Mouse (Mus musculus): ENCODE measurements around the gene Rere.

Rere gene

GRCm38 (mm10) chr4:150351419-150352075 is 70.1 kb downstream of the Rere start:
- DNase-seq, result no peak

DNA sequence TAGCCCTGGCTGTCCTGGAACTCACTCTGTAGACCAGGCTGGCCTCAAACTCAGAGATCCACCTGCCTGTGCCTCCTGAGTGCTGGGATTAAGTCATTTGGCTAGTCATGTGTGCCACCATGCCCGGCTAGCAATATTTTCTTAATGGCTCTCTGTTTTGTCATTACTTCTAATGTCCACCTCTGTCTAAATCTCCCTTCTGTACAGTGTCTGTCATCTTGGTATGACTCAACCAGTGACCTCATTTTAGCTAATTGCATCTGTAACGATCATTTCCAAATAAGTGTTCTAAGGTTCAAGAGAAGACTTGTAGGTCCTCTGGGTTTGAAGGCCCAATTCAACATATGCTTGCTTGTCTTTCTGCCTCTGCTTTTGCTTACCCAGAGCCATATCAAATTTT is 71.3 kb downstream of the Rere start:
- no peak for DNase-seq

DNA sequence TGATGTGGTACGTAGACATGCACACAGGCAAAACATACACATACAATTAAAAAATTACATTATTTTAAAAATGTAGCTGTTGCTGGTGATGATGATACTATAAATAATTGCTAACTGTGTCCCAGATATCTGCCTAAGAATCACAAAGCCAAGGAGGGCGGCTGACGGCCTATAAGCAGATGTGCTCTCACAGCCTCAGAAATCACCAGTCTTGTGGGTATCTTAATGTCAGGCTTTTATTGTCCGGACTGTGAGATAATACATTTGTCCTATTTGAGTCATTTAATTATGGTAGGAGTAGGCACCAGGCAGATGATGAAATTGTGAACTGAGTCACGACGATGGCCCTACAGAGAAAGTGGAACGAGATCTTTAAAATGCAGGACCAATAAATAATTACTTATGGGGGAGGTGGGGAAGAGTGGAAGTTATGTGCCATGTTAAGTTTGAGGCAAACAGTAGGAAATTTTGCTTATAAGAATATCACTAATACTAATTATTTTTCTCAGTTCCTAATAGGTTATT is 72.0 kb downstream of the Rere start:
- no peak for DNase-seq

DNA sequence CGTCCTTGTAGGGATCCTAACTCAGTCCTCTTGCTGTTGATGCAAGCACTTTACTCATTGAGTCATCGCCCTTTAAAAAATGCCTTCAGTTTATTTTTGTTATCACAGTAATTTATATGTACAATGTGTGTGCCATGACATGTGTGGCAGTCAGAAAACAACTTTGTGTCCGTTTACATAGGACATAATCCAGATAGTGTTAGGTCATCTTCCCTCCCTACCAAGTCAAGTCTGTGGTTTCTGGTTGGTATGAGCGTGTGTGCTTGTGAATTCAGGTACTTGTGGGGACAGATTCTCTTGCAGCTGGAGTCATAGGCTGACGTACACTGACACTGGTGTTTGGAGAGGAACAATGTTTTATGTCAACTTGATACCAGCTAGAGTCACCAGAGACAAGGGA is 74.4 kb downstream of the Rere start:
- DNase-seq, result no peak

DNA sequence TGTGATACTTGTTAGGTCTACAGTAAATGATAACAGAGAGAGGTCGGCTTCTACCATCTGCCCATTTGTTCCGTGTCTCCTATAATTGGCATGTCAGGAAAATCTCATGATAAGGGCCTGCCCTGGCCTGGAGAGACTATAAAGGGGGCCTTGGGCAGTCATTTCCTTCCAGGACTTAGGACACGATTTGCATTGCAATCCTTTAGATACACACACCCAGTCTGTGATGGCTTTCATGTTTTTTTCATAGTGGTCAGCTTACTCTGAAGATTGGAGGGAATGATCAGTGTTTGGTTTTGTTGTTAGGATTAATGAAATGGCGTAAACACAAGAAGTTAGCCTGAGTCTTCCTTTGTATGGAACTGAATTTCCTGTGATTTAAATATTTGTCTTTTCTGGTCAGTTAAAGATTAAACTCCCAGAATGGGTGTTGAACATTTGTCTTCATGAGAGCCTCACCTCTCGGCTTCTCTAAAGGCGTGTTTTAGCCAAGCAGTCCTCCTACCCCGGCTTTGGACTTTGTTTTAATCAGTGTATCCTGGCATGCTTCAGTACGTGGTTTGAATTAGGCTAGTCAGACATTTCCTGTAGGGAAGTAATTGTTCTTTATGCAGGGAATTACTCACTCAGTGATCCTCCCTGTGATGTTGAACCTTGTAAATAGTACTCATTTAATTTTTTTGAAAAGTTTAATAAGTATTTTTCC is 80.7 kb downstream of the Rere start:
- DNase-seq, result no peak

GRCm38 (mm10) chr4:150362858-150363257 is 81.4 kb downstream of the Rere start:
- no peak for DNase-seq

DNA sequence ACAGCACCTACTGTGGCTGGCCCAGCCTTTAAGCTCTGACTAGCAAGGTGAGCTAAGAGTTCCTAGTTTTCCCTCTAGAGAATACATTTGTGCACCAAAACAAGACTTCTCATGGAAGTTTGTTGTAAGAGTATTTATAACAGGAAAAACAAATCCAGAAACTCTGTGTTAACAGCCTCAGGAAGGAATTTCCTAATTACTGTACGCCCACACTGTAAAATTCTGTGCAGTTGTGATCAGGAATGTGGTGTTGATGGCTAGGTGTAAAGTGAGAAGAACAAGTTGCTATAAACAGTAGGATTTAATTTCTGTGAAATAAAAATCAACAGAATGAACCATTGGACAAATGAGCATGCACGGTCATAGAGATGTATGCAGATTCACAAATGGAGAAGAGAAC is 83.3 kb downstream of the Rere start:
- no peak for DNase-seq

DNA sequence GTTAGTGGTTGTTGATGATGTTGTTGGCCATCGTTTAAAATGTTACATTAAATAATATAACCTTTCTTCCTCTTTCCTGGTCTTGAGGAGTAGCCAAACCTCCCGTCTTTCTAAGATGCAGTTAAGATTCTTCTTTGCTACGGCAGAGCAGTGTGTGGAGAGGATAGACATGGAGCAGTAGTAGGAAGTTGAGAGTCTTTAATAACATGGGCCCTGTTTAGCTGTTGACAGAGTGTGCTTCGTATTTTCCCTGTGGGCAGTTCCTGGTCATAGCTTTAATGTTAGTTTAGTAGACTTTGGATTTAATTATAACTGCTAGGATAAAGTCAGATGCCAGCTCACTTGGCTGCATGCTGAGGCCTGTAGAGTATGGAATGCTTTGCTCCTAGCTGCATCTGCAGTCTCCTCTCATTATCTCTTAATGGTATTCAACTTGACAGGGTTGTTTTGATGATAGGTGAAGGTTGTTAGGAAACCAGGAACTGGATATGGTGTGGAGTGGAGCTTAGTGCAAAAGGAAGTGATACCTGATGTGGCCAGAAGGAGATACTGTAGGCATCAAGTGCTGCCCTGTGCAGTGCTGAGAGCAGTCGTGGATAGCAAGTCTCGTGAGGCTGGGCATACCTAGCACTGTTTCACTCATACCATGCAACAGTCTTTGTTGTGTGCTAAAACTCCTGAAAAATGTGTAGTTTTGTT is 85.2 kb downstream of the Rere start:
- DNase-seq, result no peak

DNA sequence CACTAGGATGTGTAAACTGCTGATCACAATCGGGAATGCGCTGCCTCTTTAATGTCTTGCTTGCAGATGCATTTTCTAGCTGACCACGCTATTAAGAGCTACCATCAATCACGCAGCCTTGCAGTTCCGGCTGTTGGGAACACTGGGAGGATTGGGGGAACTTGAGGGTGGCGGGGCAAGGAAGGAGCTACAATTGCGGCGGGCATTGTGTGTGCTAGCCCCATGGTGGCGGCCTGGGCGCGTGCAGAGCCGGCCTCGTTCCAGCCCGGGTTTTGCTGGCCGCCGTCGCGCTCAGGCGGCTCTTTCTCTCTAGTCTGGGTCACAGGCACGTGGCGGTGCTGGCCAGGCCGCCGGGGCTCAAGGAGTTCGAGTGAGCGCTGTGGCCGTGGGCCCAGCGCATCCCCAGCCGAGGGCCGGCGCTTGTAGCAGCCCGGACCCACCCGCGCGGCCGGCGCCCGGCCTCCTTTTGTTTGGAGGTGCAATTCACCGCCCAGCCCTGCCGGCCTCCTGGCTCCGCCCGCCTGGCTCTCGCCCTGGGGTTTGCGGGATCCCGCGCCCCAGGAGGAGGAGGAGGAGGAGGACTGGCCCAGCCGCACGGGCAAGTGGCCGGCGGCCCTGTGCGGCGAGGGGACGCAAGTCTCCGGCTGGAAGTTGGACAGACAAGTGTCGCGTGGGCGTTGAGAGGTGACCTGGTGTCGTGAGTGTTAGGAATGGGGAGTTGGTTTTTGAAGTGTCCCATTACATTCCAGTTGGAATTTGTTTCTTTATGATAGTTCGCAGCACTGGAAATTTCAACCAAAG is 90.3 kb downstream of the Rere start:
- DNase-seq, result peak; percentile 80

- no peak for DNase-seq
Observed at GRCm38 (mm10) chr4:150372631-150373041, 91.2 kb downstream of the Rere start.

- DNase-seq, result peak; percentile 36
Observed at GRCm38 (mm10) chr4:150373111-150374109, 92.0 kb downstream of the Rere start.

DNA sequence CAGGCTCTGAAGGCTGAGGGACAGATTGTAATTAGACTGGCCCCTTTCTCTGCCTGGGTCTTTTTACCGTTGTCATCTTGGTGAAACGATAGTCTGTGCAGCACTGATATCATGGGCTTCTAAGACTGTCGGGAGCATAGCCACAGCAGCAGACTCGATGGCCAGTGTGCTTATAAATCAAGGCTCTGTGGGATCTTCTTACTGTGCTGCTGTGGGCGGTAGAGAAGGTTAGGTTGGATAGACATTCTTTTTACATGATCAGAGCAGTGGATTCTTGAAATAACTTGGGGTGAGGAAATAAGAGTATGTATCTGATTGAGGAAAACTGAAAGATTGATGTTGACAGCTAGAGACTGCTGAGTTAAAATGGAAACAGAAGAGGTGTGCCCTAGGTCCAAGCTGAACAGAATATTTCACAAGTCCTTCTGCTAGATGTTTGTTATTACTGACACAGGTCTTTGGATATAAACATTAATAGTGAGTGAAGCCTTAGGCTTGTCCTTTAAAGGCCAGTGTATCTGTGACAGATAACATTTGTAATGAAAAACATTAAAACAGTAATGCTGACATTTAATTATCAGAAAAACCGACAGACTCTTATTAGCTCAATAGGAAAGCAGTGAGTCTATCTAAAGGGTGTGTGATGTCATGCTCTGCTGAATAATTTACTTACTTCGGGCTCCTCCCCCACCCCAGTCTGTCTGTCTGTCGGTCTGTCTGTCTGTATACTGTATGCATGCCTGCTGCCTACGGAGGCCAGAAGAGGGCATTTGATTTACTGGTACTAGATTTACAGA is 93.4 kb downstream of the Rere start:
- no peak for DNase-seq

DNA sequence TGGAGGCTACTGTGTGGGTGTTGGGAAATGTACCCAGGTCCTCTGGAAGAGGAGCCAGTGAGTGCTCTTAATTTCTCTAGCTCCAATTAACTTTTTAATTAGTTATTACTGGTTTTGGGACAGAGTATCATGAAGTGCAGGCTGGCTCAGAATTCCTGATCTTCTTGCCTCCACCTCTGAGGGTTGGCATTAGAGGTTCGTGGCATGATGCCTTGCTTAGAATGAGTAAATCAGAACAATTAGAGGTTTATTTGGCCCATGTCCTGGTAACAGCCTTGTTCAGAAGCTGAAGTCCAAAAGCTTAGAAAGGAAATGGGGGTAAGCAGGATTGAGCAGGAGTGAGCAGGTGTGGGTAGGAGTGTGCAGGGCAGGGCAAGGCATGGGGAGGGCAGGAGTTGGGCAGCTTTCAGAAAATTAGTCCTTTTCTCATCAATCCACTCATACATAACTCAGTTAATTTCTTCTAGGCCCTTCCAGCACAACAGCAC is 94.0 kb downstream of the Rere start:
- peak; percentile 34 for DNase-seq

DNA sequence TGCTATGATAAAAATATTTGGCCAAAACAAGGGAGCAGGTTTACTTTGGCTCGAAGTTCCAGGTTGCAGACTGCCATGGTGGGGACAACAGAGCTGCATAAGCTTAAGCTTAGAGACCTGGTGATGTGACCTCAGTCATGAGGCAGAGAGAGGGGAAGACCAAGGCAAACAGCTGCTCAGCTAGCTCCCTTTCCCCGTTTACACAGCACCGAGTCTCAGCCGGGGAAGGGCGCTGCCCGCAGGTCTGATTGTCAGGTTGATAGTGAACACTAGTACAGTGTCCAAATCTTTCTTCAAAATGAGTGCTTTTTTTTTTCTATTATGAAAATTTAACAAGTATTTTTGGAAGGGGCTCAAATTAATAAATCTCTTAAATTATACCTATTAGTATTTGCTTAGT is 97.9 kb downstream of the Rere start:
- DNase-seq, result no peak

DNA sequence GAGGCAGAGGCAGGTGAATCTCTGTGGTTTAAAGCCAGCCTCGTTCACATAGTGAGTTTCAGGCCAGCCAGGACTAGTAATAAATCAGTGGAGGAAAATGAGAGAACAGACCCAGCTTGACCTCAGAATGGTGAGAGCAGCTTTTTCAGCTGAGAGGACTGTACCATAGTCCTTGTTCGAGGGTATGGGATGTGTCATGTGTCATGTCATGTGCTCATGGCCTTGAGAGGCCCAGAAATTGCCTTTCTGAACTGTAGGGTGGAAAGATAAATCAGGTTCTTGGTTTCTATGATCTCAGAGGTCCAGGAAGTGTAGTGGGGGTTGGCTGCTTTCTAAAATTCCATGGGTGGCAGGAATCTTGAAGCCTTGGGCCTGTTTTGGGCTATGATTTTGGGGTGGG is 98.3 kb downstream of the Rere start:
- DNase-seq, result no peak

DNA sequence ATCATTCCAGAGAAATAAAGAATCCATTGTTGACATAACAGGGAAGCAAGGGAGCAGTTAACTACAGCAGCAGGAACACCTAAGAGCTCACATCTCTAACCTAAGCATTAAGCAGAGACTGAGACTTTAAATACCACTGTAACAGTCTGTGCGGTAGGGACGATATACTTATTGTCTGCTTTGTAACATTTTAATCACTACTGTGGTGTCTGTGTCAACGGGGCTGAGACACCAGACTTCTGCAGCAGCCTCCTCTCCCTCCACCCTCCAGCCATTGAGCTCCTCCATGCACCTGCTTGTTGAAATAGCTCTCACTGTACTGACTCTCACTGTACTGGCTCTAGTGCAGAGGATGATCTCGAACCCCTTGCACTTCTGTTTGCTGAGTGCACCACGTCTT is 98.8 kb downstream of the Rere start:
- DNase-seq, result no peak

DNA sequence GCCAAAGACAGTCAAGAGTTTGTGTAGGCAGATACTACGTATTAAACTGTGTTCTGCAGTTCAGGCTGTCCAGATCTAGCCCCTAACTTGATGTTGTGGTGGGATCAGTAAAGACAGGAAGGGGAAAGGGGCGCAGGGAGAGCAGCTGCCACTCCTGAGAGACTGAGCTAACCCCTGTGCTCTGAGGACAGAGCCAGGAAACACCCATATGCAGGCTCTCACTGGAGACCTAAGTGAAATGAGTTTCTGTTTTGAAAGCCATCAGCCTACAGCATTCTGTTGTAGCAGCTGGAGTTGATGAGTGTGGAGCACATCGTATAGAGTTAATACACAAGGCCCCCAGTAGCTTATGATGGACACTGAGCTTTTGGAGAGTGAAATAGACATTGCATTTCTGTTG is 101.1 kb downstream of the Rere start:
- DNase-seq, result no peak

DNA sequence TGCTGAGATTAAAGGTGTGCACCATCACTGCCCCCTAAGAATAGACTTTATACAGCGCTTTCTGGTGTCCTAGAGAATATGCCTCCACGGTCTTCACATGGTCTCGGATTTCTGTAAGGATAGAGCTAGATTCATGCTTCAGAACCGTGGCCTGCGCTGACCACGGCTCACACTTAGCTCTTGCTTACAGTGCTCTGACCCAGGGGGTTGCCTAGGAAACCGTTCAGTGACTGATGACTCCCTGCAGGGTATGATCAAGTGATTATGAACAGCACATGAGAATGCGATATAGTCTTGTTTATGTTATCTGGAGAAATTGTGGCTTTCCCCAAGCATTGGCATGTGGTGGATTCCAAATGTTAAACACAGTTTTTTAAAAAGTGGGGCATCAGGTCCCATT is 103.0 kb downstream of the Rere start:
- no peak for DNase-seq

DNA sequence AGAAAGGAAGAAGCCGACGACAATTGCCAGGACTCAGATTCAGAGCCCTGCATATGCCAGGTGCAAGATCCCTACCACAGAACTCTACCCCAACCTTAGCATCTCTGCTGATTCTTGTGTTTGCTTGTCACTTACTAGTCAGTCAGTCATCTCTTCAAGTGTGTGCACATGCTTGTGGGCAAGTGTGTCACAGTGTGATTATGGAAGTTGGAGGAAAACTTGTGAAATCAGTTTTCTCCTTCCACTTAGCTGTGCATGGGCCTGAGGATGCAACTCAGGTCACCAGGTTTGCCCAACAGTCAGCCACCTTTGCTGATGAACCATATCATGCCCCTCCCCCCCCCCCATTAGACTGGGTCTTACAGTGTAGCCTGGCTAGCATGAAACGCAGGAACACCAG is 103.5 kb downstream of the Rere start:
- no peak for DNase-seq

DNA sequence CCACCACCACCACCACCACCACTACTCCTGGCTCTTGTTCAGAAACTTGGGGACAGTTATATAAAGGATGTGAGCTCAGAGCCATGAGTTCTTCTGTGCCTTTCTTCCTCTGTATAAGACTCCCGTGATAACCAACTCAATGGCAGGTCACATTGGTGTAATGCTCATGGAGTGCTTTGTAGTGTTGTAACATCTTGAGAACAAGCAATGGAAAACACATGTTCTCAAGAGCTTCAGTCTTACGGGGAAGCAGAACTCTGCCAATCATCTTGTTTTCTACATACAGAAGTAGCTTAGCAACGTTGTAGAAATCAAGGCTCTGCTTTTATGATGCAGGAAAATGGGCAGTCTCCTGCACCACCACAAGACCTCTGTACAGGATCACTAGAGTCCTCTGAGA is 107.1 kb downstream of the Rere start:
- no peak for DNase-seq

DNA sequence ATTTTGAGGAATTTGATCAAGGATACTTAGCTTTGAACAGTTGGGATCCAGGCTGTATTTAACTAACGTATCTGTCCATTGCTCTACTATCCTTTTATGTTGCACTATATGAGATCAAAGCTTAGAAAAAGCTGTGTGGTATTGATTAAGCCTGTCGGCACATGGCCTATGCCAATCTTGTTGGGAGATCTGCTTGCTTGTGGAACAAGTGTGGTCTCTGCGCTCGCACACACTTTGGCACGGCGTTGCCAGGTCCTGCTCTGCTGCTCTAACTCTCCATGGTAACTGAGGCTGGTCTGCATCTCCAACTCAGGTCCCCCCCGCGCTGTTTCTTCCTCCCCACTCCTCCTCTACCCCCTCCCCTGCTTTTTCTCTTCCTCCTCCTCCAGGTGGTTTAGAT is 112.2 kb downstream of the Rere start:
- DNase-seq, result no peak

Measured in cerebellum, adult 9-11 months (tissue).